Mouse (Mus musculus): ENCODE measurements around the gene Rnls. TPM values are rescaled to one million over a fixed set of nuclear protein-coding genes. Genes with fewer than 3 reads are reported as not detected.

Gene Rnls
- polyA plus RNA-seq, 1 experiment from 2014 or later, result 1.1 TPM

GRCm38 (mm10) chr19:33262421-33262820, 129.7 kb downstream of the Rnls start:
- Histone ChIP-seq H3K27ac (replicated peaks) (no peak overlapping the region), H3K4me1 (replicated peaks) (no peaks in the 10 kb centered on the region), H3K27me3 (no peaks in the 10 kb centered on the region), H3K36me3 (replicated peaks) (no peaks in the 10 kb centered on the region), H3K4me3 (replicated peaks) (no peak overlapping the region), H3K4me2 (no peak overlapping the region), H3K9me3 (replicated peaks) (no peaks in the 10 kb centered on the region), H3K9ac (no peak overlapping the region)
- 4% methylated on average over 2 of the region's 2 CpGs for WGBS (ENCODE audit: insufficient replicate concordance)
- no peak for ATAC-seq (ENCODE audit: insufficient read depth)

GRCm38 (mm10) chr19:33259164-33259563, 132.9 kb downstream of the Rnls start:
- 58% methylated on average over 1 of the region's 1 CpGs for WGBS (ENCODE audit: insufficient replicate concordance)

DNA sequence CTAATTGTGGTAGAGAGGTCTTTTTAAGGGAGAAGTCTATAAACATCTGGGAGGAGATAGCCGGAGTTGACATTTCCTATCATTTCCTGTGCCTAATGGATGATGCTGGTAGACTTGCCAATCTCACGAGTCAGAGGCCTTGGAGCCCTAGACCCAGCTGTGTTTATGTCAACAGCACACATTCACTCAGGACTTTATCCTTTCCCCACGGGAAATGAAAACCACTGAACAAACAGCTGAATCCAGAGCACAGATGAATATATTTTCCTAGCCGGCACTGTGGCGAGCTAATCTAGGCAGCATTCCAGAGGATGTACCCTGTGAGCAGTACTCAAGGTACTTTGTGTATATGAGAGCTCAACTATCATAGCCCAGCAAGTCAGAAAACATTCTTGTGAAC, 138.2 kb downstream of the Rnls start:
- no peak overlapping the region for H3K4me3 ChIP-seq (replicated peaks)
- no peak overlapping the region for H3K9ac ChIP-seq
- H3K4me1 ChIP-seq (replicated peaks), result no peaks in the 10 kb centered on the region
- H3K9me3 ChIP-seq (replicated peaks), result no peaks in the 10 kb centered on the region
- no peaks in the 10 kb centered on the region for H3K27me3 ChIP-seq
- no peak for ATAC-seq (ENCODE audit: insufficient read depth)
- WGBS (ENCODE audit: insufficient replicate concordance), result 40% methylated on average over 5 of the region's 5 CpGs
- H3K4me2 ChIP-seq, result no peak overlapping the region
- no peaks in the 10 kb centered on the region for H3K36me3 ChIP-seq (replicated peaks)
- no peak overlapping the region for H3K27ac ChIP-seq (replicated peaks)

More at GRCm38 (mm10) chr19:33259164-33259563, 132.9 kb downstream of the Rnls start:
- Histone ChIP-seq H3K27me3 (no peaks in the 10 kb centered on the region), H3K27ac (replicated peaks) (no peak overlapping the region), H3K4me2 (no peak overlapping the region), H3K4me1 (replicated peaks) (no peaks in the 10 kb centered on the region), H3K9ac (no peak overlapping the region), H3K36me3 (replicated peaks) (no peaks in the 10 kb centered on the region), H3K4me3 (replicated peaks) (no peak overlapping the region), H3K9me3 (replicated peaks) (no peaks in the 10 kb centered on the region)
- ATAC-seq (ENCODE audit: insufficient read depth), result no peak

DNA sequence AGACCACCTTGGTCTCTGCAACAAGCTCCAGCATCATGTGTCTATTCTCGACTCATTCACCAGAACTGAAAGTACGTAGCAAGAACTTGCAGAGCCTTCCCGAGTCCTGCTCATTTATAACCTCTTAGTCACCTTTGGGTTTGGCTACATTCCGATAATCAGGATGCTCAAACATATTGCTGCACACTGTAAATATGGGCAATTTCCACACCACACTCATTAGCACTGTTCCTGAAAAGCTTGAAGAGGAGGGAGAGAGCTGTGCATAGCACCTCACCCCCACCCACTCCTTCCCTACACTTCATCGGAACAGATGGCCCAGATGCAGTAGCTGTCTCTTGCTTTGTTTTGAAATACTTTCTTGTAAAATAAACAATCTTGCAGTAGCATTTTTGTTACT, 139.9 kb downstream of the Rnls start:
- 64% methylated on average over 5 of the region's 5 CpGs for WGBS (ENCODE audit: insufficient replicate concordance)
- Histone ChIP-seq H3K4me1 (replicated peaks) (no peaks in the 10 kb centered on the region), H3K27ac (replicated peaks) (no peak overlapping the region), H3K9me3 (replicated peaks) (no peaks in the 10 kb centered on the region), H3K9ac (no peak overlapping the region), H3K36me3 (replicated peaks) (no peaks in the 10 kb centered on the region), H3K4me3 (replicated peaks) (no peak overlapping the region), H3K4me2 (no peak overlapping the region), H3K27me3 (no peaks in the 10 kb centered on the region)
- ATAC-seq (ENCODE audit: insufficient read depth), result no peak

DNA sequence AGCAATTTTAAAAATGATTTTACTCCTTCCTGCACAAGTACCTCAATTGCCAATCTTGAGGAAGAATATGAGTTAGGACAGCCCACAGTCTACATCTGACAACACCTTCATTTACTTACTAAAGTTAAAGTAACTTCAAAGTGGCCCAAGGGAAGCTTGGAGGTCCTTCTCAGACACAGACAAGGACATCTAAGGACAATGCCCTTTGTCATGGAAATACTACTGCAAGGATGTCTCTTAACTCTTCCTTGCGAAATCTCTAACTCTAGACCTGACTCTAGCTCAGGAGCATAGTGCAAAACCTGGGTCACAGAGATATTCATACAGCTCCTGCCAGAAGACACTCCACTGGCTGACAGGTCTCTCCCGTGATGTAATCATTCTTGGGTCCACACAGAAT, 147.9 kb downstream of the Rnls start:
- Histone ChIP-seq H3K27me3 (no peaks in the 10 kb centered on the region), H3K27ac (replicated peaks) (no peak overlapping the region), H3K9me3 (replicated peaks) (no peaks in the 10 kb centered on the region), H3K4me1 (replicated peaks) (no peaks in the 10 kb centered on the region), H3K4me3 (replicated peaks) (no peak overlapping the region), H3K4me2 (no peak overlapping the region), H3K9ac (no peak overlapping the region), H3K36me3 (replicated peaks) (no peaks in the 10 kb centered on the region)
- ATAC-seq (ENCODE audit: insufficient read depth), result no peak
- WGBS (ENCODE audit: insufficient replicate concordance), result 48% methylated on average over 2 of the region's 2 CpGs

GRCm38 (mm10) chr19:33240386-33240785, 151.7 kb downstream of the Rnls start:
- Histone ChIP-seq H3K36me3 (replicated peaks) (no peaks in the 10 kb centered on the region), H3K4me2 (no peak overlapping the region), H3K9ac (no peak overlapping the region), H3K4me1 (replicated peaks) (no peaks in the 10 kb centered on the region), H3K27me3 (no peaks in the 10 kb centered on the region), H3K4me3 (replicated peaks) (no peak overlapping the region), H3K9me3 (replicated peaks) (no peaks in the 10 kb centered on the region), H3K27ac (replicated peaks) (no peak overlapping the region)
- 45% methylated on average over 2 of the region's 2 CpGs for WGBS (ENCODE audit: insufficient replicate concordance)
- ATAC-seq (ENCODE audit: insufficient read depth), result no peak

GRCm38 (mm10) chr19:33232902-33233301, 159.2 kb downstream of the Rnls start:
- Histone ChIP-seq H3K4me2 (no peak overlapping the region), H3K4me1 (replicated peaks) (no peaks in the 10 kb centered on the region), H3K9ac (no peak overlapping the region), H3K27me3 (no peaks in the 10 kb centered on the region), H3K27ac (replicated peaks) (no peak overlapping the region), H3K36me3 (replicated peaks) (no peaks in the 10 kb centered on the region), H3K4me3 (replicated peaks) (no peak overlapping the region), H3K9me3 (replicated peaks) (no peaks in the 10 kb centered on the region)
- 51% methylated on average over 3 of the region's 3 CpGs for WGBS (ENCODE audit: insufficient replicate concordance)
- ATAC-seq (ENCODE audit: insufficient read depth), result no peak

GRCm38 (mm10) chr19:33231303-33231702, 160.8 kb downstream of the Rnls start:
- no peak for ATAC-seq (ENCODE audit: insufficient read depth)
- no peak overlapping the region for H3K9ac ChIP-seq
- no peaks in the 10 kb centered on the region for H3K36me3 ChIP-seq (replicated peaks)
- H3K27me3 ChIP-seq, result no peaks in the 10 kb centered on the region
- H3K4me1 ChIP-seq (replicated peaks), result no peaks in the 10 kb centered on the region
- H3K27ac ChIP-seq (replicated peaks), result no peak overlapping the region
- no peak overlapping the region for H3K4me3 ChIP-seq (replicated peaks)
- H3K9me3 ChIP-seq (replicated peaks), result no peaks in the 10 kb centered on the region
- 21% methylated on average over 6 of the region's 6 CpGs for WGBS (ENCODE audit: insufficient replicate concordance)
- H3K4me2 ChIP-seq, result no peak overlapping the region

DNA sequence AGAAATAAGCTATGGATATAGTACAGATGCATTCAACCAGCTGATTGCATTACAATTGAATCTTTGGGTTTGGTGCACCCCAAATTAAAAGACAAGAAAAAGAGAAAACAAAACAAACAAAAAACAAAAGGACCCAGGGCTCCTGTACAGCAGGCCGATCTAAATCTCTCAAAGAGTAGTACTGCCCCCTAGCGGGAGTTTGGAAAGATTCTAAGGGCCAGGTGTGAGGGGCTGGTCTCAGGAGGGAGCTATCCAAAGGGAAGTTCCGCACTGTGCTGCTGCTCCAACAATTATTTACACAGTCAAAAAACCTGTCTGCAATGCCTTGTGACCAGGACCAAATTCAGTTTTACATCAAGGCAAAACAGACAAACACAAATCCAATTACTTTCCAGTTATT, 165.1 kb downstream of the Rnls start:
- 4% methylated on average over 3 of the region's 3 CpGs for WGBS (ENCODE audit: insufficient replicate concordance)
- Histone ChIP-seq H3K4me1 (replicated peaks) (peaks cover 5% of the 10 kb centered on the region; the same call in 1 of the 2 replicates), H3K27ac (replicated peaks) (no peak overlapping the region), H3K9me3 (replicated peaks) (no peaks in the 10 kb centered on the region), H3K4me3 (replicated peaks) (no peak overlapping the region), H3K9ac (no peak overlapping the region), H3K4me2 (no peak overlapping the region), H3K27me3 (no peaks in the 10 kb centered on the region), H3K36me3 (replicated peaks) (no peaks in the 10 kb centered on the region)
- ATAC-seq (ENCODE audit: insufficient read depth), result no peak

DNA sequence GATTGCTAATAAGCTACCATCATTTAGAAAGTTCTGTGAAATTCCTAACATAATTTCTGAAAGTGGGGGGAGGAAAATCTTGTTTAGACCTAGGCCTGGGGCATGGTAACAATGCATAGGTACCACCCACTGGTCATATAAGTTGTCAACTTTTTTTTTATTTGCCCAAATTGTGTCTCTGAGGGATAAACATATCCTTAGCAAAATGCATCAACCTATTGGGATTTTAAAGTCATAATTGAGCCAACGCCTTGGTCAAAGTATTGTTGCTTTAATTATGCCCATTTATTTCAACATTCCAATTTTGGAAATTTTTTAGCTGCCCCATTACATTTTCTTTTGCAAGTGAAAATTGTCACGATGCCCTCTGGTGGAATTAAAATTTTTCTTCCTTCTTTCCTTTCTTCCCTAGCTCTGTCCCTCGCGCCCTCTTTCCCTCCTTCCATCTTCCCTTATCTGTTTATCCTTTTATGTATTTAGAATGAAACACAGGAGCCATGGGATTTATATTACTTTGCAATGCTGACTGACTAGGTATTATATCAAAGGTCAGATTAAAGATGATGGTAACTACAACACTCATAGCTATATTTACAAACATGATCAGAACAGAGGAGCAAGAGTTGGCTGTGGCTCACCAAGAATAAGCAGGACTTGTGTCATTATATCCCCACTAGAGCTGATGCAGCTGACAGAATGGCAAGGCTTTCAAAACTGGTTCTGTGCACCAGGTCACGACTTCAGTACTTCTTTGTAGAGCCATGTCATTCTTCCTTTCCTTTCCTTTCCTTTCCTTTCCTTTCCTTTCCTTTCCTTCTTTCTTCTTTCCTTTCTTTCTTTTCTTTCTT, 166.0 kb downstream of the Rnls start:
- H3K4me3 ChIP-seq (replicated peaks), result no peak overlapping the region
- H3K9me3 ChIP-seq (replicated peaks), result no peaks in the 10 kb centered on the region
- no peak overlapping the region for H3K9ac ChIP-seq
- H3K36me3 ChIP-seq (replicated peaks), result no peaks in the 10 kb centered on the region
- H3K27ac ChIP-seq (replicated peaks), result no peak overlapping the region
- WGBS (ENCODE audit: insufficient replicate concordance), result 51% methylated on average over 5 of the region's 5 CpGs
- ATAC-seq (ENCODE audit: insufficient read depth), result no peak
- H3K4me2 ChIP-seq, result no peak overlapping the region
- no peaks in the 10 kb centered on the region for H3K27me3 ChIP-seq
- peaks cover 5% of the 10 kb centered on the region; the same call in 1 of the 2 replicates for H3K4me1 ChIP-seq (replicated peaks)

DNA sequence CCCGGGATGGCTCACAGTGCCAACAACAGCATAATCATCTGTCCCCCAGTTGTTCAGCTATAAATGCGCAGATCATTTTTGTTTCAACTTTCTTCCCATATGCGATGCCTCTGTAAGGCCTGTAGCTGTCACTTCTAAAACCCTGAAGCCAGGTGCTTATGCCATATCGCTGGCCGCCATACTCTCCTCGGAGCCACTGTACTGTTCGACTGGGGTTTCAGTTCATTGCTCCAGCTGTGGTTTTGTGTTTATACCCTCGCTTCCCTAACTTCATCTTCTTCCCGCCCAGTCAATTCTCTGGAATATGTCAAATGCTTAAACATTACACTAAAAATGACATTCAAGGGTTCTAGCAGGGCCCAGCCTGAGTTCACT, 167.1 kb downstream of the Rnls start:
- no peak overlapping the region for H3K27ac ChIP-seq (replicated peaks)
- H3K36me3 ChIP-seq (replicated peaks), result no peaks in the 10 kb centered on the region
- no peak overlapping the region for H3K4me2 ChIP-seq
- no peak for ATAC-seq (ENCODE audit: insufficient read depth)
- H3K9me3 ChIP-seq (replicated peaks), result no peaks in the 10 kb centered on the region
- H3K4me1 ChIP-seq (replicated peaks), result peaks cover 5% of the 10 kb centered on the region; the same call in 1 of the 2 replicates
- WGBS (ENCODE audit: insufficient replicate concordance), result 71% methylated on average over 9 of the region's 9 CpGs
- no peak overlapping the region for H3K9ac ChIP-seq
- no peaks in the 10 kb centered on the region for H3K27me3 ChIP-seq
- H3K4me3 ChIP-seq (replicated peaks), result no peak overlapping the region
